Mouse (Mus musculus) limb, embryonic 14.5 days (tissue): ENCODE measurements around the gene Olfr481. TPM values are rescaled to one million over a fixed set of nuclear protein-coding genes. Genes with fewer than 3 reads are reported as not detected.

ENCODE experiments used
- ATAC-seq: fragments of 200-750 bp; cut with Nextera tagmentation; 2 replicates; pipeline ENCODE4 v1.8.0; 2017; ENCODE audit warnings: low read depth, moderate number of reproducible peaks, moderate TSS enrichment; ENCODE audit not compliant: low FRiP score
- DNase-seq: peaks from one replicate; pipeline ENCODE4 v3.0.0-alpha.2; 2015; ENCODE audit warnings: low spot score
- H3K27ac ChIP-seq: fragments of 300-500 bp; sonication (generic); replicated peaks from 2 replicates; pipeline ENCODE4 v1.5.1; 2014; ENCODE audit warnings: low read depth, mild to moderate bottlenecking, low read length, moderate library complexity, mixed read lengths
- H3K27me3 ChIP-seq: fragments of 300-500 bp; sonication (generic); 2 replicates; pipeline ENCODE4 v1.6.1; 2014; ENCODE audit warnings: low read length, mixed read lengths; ENCODE audit not compliant: control insufficient read depth, insufficient read depth
- H3K36me3 ChIP-seq: fragments of 300-500 bp; sonication (generic); 2 replicates; pipeline ENCODE4 v1.6.1; 2014; ENCODE audit warnings: mild to moderate bottlenecking, low read length, moderate library complexity, mixed read lengths; ENCODE audit not compliant: control insufficient read depth, insufficient read depth
- H3K4me1 ChIP-seq: fragments of 300-500 bp; sonication (generic); 2 replicates; pipeline ENCODE4 v1.6.1; 2014; ENCODE audit warnings: antibody characterized with exemption, low read length, mixed read lengths; ENCODE audit not compliant: control insufficient read depth, insufficient read depth
- H3K4me2 ChIP-seq: fragments of 300-500 bp; sonication (generic); replicated peaks from 2 replicates; pipeline ENCODE4 v1.6.1; 2014; ENCODE audit warnings: low read depth, mild to moderate bottlenecking, low read length, moderate library complexity; ENCODE audit not compliant: severe bottlenecking
- H3K4me3 ChIP-seq: fragments of 300-500 bp; sonication (generic); replicated peaks from 2 replicates; pipeline ENCODE4 v1.5.1; 2014; ENCODE audit warnings: low read length
- H3K9ac ChIP-seq: fragments of 300-500 bp; sonication (generic); 2 replicates; pipeline ENCODE4 v1.6.1; 2014; ENCODE audit warnings: mild to moderate bottlenecking, low read depth, low read length, moderate library complexity; ENCODE audit not compliant: severe bottlenecking
- H3K9me3 ChIP-seq: fragments of 300-500 bp; sonication (generic); 2 replicates; pipeline ENCODE4 v1.6.1; 2016; ENCODE audit warnings: low read length; ENCODE audit not compliant: control insufficient read depth
- POLR2A ChIP-seq: fragments of 200-500 bp; IDR thresholded peaks from 2 replicates; pipeline ENCODE4 v1.8.0; 2012; ENCODE audit warnings: inconsistent platforms, mild to moderate bottlenecking, moderate library complexity, borderline replicate concordance; ENCODE audit not compliant: insufficient read depth, insufficient read length; ENCODE audit errors: extremely low read depth
- WGBS: fragments of 180-500 bp; shearing (Covaris S2); extraction: QIAGEN DNeasy Blood & Tissue Kit; methylation state at CpG from one replicate; pipeline ENCODE4 v1.1.7; 2014; 5-methylcytosine and 5-hydroxymethylcytosine counted together
- polyA plus RNA-seq, 2 experiments: library from polyadenylated mRNA; depleted of rRNA in 1 of 2; stranded (reverse) in 1 of 2; unstranded in 1 of 2; fragments of >200 nt; fragmentation: Nextera tagmentation in 1 of 2; extraction: Ambion mirVana in 1 of 2; gene quantifications; 2 replicates each; pipeline versions ENCODE4 v1.2.1 to v1.2.3; 2012 to 2014

Olfr481 gene
- not detected in 2 replicates for polyA plus RNA-seq (2012; rRNA removed)
- polyA plus RNA-seq (2014; fragmentation: Nextera tagmentation; extraction: Ambion mirVana): not detected in 2 replicates

DNA sequence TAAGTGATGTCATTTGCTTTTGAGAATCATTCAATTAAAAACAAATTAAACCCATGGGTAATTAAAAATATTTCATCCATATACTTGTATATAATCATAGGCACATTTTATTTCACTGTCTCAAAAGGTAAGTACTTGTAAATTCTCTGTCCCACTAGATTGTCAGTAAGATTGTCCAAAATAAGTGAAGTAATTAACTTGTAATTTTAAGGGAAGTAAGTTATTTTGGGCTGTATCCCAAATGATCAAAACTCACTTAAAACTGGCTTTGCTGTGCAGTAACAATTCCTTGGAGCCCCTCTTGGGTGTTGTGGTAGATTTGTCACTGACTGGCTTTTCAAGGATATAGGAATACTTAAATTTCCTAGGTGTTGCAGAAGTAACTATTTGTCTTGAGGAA, at the start of gene Olfr481:
Gene Olfr481, plus strand, starts transcription at position 301 of the 400 bp plus-strand sequence.
- DNase-seq: no peak
- TF ChIP-seq POLR2A: no peak
- no peak for ATAC-seq
- no peak within 1 kb of the TSS for H3K27ac ChIP-seq
- H3K4me2 ChIP-seq: no peak within 1 kb of the TSS
- no peaks in the 10 kb centered on the region for H3K36me3 ChIP-seq
- no peaks in the 10 kb centered on the region for H3K27me3 ChIP-seq
- no peak within 1 kb of the TSS for H3K9ac ChIP-seq
- H3K9me3 ChIP-seq: no peaks in the 10 kb centered on the region
- no peak within 1 kb of the TSS for H3K4me3 ChIP-seq
- no peaks in the 10 kb centered on the region for H3K4me1 ChIP-seq

DNA sequence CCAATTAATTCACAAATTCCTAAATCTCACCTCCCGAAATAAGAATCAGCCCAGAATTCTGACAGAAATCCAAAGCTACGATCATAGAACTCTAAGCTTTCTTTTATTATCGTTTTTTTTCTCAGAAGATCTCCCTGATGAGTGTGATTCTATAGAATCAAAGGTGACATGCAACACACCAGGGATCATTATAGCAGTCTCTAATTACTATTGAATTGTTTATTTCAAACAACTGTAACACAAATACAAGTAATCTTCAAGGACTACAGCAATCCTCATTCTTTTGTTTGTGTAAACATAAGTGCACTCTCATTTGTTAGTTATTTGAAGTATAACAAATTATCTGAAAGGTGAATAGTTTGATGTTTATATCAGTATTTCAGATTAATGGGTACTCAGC, 45.8 kb upstream of the Olfr481 start, which contains the start of gene Olfr478:
Gene Olfr478, minus strand, starts transcription at position 101 of the 400 bp plus-strand sequence.
- Histone ChIP-seq H3K27me3 (no peaks in the 10 kb centered on the region), H3K9me3 (no peaks in the 10 kb centered on the region), H3K36me3 (no peaks in the 10 kb centered on the region), H3K4me1 (no peaks in the 10 kb centered on the region), H3K27ac (no peak within 1 kb of the TSS), H3K4me2 (no peak within 1 kb of the TSS), H3K9ac (no peak within 1 kb of the TSS), H3K4me3 (no peak within 1 kb of the TSS)
- no peak for TF ChIP-seq POLR2A
- WGBS: 86% methylated on average over 3 of the region's 3 CpGs
- ATAC-seq: no peak
- no peak for DNase-seq

DNA sequence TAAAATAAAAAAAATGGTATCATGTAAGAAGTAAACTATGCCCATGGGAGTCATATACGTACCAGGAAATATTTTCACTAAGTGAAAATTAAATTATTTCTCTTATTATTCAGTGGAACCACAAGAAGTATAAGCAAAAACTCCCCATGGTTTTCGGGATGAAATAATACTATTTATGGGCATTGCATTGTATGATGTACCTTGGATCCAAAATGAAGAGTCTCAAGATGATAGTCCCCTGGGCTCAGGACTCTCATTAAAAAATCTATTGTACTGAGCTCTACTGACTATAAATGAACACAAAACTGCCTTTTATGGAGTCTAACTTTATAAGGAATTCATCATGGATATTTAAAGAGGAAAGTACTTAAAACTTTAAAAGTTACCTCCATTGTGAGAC, 29.3 kb upstream of the Olfr481 start, which contains the start of gene Olfr479:
Gene Olfr479, plus strand, starts transcription at position 301 of the 400 bp plus-strand sequence.
- Histone ChIP-seq H3K4me2 (no peak within 1 kb of the TSS), H3K4me1 (no peaks in the 10 kb centered on the region), H3K27ac (no peak within 1 kb of the TSS), H3K36me3 (no peaks in the 10 kb centered on the region), H3K9me3 (no peaks in the 10 kb centered on the region), H3K27me3 (no peaks in the 10 kb centered on the region), H3K9ac (no peak within 1 kb of the TSS), H3K4me3 (no peak within 1 kb of the TSS)
- 86% methylated on average over 2 of the region's 2 CpGs for WGBS
- no peak for TF ChIP-seq POLR2A
- ATAC-seq (no peak), DNase-seq (no peak)

DNA sequence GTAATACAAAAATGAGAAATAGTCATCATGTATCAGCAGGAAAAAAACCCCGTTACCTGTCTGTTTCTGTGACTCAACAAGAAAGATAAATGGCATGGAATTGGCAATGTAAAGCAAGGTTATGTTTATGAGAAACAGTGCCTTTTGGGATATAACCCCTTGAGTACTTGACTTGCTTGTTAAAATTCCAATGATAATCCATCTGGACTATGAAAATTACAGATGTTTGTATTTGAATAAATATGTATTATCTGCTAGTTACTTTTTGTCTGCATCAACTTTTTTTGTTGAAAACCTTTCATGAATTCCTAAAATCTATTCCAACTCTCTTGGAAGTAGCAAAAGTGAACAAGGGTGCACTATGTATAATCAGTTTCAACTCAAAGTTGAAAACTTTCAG, 12.4 kb upstream of the Olfr481 start, which contains the start of gene Olfr480:
Gene Olfr480, minus strand, starts transcription at position 101 of the 400 bp plus-strand sequence.
- Histone ChIP-seq H3K36me3 (no peaks in the 10 kb centered on the region), H3K4me3 (no peak within 1 kb of the TSS), H3K4me1 (no peaks in the 10 kb centered on the region), H3K9me3 (no peaks in the 10 kb centered on the region), H3K27ac (no peak within 1 kb of the TSS), H3K9ac (no peak within 1 kb of the TSS), H3K4me2 (no peak within 1 kb of the TSS), H3K27me3 (no peaks in the 10 kb centered on the region)
- no peak for ATAC-seq
- no peak for DNase-seq
- 80% methylated on average over 1 of the region's 1 CpGs for WGBS
- TF ChIP-seq POLR2A: no peak

DNA sequence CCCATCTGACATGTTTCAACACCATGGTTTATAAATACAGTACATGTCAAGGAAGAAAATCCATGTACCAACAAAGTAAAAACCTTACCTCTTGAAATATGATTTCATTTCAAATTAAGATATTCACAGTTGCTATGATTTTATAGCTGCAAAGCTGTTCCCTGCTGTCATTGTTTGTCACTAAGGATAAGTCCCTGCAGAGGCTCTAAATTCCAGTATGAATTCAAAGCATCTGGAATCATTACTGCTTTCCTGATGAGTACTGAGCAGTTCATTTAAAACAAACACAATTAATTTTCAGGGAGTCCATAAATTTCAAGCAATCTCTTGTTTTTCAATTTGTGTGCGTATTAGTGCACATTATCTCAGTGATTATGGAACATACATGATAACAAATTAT, 17.8 kb downstream of the Olfr481 start, which contains the start of gene Olfr482:
Gene Olfr482, minus strand, starts transcription at position 101 of the 400 bp plus-strand sequence.
- Histone ChIP-seq H3K36me3 (no peaks in the 10 kb centered on the region), H3K9ac (no peak within 1 kb of the TSS), H3K4me2 (no peak within 1 kb of the TSS), H3K9me3 (no peaks in the 10 kb centered on the region), H3K27ac (no peak within 1 kb of the TSS), H3K27me3 (no peaks in the 10 kb centered on the region), H3K4me1 (no peaks in the 10 kb centered on the region), H3K4me3 (no peak within 1 kb of the TSS)
- ATAC-seq: no peak
- DNase-seq: no peak
- 76% methylated on average over 1 of the region's 1 CpGs for whole genome bisulfite sequencing
- no peak for TF ChIP-seq POLR2A
